Mouse (Mus musculus) splenic B cell, adult 2 months (primary cell): ENCODE measurements around the gene Relb.
A peak's percentile ranks its signal among the peaks of the same experiment; 100 is the strongest.

Experiments used
- DNase-seq: peaks from one replicate; pipeline ENCODE4 v3.0.0-alpha.2; 2011; ENCODE audit warnings: low read depth, low spot score
- H3K27me3 ChIP-seq: 2 replicates; pipeline ENCODE4 v1.6.1; 2012; ENCODE audit warnings: mild to moderate bottlenecking, low read length, moderate library complexity, mixed read lengths; ENCODE audit not compliant: control insufficient read depth, poor library complexity, insufficient read depth, severe bottlenecking
- H3K36me3 ChIP-seq: 2 replicates; pipeline ENCODE4 v1.6.1; 2012; ENCODE audit warnings: mild to moderate bottlenecking, low read length, moderate library complexity, mixed read lengths; ENCODE audit not compliant: control insufficient read depth, poor library complexity, insufficient read depth, severe bottlenecking

The Relb gene

GRCm38 (mm10) chr7:19579751-19580150 is 49.5 kb downstream of the Relb start:
- DNase-seq: no peak
- H3K36me3 ChIP-seq: peaks cover 3% of the 10 kb centered on the region; the same call in 1 of the 2 replicates
- H3K27me3 ChIP-seq: no peaks in the 10 kb centered on the region

DNA sequence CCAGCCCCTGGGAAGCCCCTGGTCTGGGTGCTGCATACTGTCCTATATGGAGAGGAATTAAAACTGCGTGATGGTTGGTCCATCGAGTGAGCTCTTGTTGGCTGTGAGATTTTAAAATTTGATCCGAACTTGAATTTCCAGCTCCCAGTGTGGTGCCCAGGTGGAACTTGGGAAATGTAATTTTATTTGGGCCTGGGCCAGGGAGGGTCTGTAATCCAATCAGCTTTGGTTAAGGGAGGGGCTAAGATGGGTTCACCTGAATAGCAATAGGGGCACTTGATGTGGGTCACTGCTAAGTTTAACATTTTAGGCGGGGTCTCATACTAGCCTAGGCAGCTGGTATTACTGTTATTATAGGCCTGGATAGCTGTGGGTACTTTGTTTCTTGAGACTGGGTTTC is 50.8 kb downstream of the Relb start:
- no peaks in the 10 kb centered on the region for H3K27me3 ChIP-seq
- DNase-seq: no peak
- no peaks in the 10 kb centered on the region; the same call in 1 of the 2 replicates for H3K36me3 ChIP-seq

DNA sequence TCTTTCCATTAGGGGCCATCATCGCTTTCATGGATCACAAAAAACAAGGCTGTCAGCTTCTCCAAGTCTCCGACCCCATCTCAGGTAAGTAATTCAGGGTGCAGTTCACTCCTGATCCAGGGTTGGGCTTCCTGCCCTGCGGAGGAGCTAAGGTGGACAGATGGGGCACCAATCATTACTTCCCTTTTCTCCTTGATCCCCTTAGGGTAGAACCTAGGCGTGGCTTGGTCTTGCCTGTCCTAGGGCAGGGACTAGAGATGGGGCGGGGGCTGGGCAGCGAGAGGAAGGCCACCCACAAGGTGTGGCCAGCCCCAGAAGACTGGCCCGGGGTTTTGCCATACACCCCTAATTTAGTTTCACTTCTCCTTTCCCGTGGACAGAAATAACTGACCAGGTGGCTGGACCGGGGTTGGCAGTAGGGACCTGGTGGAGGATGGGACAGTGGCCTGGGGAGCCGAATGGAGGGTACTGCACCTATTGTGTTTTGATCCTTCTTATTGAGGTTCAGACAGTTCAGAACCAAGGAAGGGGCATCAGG is 51.3 kb downstream of the Relb start:
- peak; percentile 79 for DNase-seq
- no peaks in the 10 kb centered on the region; the same call in 1 of the 2 replicates for H3K36me3 ChIP-seq
- H3K27me3 ChIP-seq: no peaks in the 10 kb centered on the region

GRCm38 (mm10) chr7:19577141-19577852 is 51.9 kb downstream of the Relb start, which contains the start of the genes Zfp296 and Gemin7:
Gene Zfp296 (plus strand): TSS chr7:19577287.
Gene Gemin7 (minus strand): TSS chr7:19577595.
- H3K36me3 ChIP-seq: no peaks in the 10 kb centered on the region; the same call in 1 of the 2 replicates
- peak; percentile 78 for DNase-seq
- H3K27me3 ChIP-seq: no peaks in the 10 kb centered on the region

DNA sequence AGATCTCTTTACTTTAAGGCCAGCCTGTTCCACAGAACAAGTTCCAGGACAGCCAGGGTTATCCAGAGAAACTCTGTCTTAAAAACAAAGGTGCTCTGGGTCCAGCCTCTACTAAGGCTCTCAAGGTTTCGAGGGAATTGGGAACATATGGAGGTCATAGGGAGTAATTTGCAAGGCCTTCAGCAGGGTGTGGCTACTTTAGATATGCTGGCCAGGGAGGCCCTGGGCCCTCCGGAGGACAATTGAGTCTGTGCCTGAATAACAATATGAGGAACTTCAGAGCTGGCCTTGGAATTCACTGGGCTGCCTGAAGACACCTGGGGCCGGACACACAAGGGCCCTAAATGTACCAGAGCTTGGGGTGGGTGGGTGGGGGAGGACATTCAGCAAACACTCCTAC is 53.7 kb downstream of the Relb start:
- Histone ChIP-seq H3K27me3 (no peaks in the 10 kb centered on the region), H3K36me3 (no peaks in the 10 kb centered on the region; the same call in 1 of the 2 replicates)
- no peak for DNase-seq

DNA sequence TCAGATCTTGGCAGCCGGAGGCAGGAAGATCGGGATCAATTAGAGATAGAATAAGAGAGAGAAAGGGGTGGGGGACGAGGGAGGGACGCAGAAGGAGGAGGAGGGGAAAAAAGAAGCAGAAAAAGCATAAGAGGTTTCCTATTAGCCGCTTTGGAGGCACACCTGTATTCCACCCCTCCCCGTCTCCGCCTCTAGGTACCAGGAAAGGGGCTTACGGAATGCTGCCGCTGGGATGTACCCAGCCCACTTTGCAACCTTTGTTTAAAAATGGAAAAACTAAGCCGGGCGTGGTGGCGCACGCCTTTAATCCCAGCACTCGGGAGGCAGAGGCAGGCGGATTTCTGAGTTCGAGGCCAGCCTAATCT is 55.5 kb downstream of the Relb start:
- Histone ChIP-seq H3K36me3 (peaks cover under 1% of the 10 kb centered on the region; the same call in 1 of the 2 replicates), H3K27me3 (no peaks in the 10 kb centered on the region)
- DNase-seq: no peak

DNA sequence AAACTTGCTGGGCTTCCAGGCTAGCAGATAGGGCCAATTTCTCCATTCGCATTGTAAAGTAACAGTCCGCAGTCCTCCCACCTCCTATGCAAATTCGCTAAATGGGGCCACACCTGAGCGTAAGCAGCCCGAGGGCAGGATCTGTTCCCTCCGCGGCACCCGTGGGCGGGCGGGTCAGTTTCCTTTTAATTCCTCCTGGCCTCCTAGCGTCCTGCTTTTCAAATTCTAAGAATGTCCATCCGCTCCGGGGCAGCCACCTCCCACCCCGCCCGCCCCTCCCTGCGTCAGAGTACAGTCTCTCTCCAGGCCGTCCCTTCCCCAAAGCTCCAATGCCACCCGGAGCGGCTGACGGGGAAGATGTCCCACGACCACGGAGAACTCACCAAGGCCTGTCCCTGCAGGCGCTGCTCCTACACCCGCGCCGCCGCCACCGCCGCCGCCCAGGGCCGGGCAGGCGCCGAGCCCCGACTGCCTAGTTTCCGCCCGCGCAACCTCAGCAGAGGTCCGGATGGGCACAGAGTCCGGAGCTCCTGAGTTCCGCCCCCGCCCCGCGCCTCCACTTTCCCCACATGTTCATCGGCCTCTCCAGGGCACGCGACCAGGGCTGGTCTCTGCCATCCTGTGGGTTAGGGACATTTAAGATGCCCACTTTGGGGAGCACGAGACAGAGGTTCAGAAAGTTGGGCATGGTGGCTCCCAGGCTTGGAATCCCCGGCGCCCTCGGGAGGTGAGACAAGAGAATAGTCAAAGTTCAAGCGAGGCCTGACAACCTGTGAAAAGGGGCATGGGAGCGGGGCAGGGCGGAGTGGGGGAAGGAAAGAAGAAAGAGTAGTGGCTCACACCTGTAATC is 56.1 kb downstream of the Relb start:
- Histone ChIP-seq H3K27me3 (no peaks in the 10 kb centered on the region), H3K36me3 (peaks cover 2% of the 10 kb centered on the region; the same call in 1 of the 2 replicates)
- peak; percentile 85 for DNase-seq

- DNase-seq: no peak
- no peaks in the 10 kb centered on the region for H3K27me3 ChIP-seq
- H3K36me3 ChIP-seq: peaks cover 5% of the 10 kb centered on the region
These were observed 59.6 kb downstream of the Relb start for GRCm38 (mm10) chr7:19569647-19570046.

- no peak for DNase-seq
- no peaks in the 10 kb centered on the region for H3K27me3 ChIP-seq
- peaks cover 8% of the 10 kb centered on the region for H3K36me3 ChIP-seq
These were observed 61.8 kb downstream of the Relb start for GRCm38 (mm10) chr7:19567426-19567825.

DNA sequence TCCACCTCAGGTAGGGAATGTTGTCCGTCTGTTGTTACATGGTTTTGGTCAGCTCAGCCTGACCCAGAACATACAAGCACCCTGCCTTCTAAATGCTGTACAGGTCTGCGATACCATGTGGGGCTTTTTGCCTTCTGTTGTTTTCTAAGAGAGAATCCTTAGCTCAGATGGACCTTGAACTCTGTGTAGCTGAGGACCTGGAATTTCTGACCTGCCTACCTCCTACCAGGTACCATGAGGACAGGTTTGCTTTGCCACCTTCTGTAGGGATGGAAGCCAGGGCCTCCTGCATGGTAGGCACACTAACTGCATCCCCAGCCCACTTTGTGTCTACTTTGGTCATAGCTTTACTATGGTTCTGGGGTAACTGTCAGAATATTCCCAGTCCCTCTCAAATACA is 63.4 kb downstream of the Relb start:
- DNase-seq: no peak
- Histone ChIP-seq H3K27me3 (no peaks in the 10 kb centered on the region), H3K36me3 (peaks cover 8% of the 10 kb centered on the region)

GRCm38 (mm10) chr7:19564455-19564854 is 64.8 kb downstream of the Relb start:
- Histone ChIP-seq H3K27me3 (no peaks in the 10 kb centered on the region), H3K36me3 (peaks cover 8% of the 10 kb centered on the region)
- peak; percentile 52 for DNase-seq

DNA sequence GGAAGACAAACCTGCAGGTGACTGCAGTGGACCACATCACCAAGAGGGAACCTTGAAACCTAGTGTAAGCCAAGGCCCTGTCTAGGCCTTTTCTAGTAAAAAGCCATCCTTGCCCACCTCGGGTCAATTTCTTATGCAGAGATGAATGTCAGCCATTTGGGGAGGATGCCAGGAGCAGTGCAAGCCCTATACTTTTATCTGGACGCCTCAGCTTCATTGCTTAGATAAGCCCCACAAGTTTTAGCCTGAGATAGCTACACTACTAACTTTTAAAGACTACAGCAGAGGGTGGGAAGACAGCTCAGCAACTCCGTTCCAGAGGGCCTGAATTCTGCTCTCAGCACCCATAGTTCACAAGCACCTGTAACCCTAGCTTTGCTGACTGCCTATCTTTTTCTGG is 65.4 kb downstream of the Relb start:
- DNase-seq: no peak
- no peaks in the 10 kb centered on the region for H3K27me3 ChIP-seq

GRCm38 (mm10) chr7:19562643-19563410 is 66.4 kb downstream of the Relb start, which contains the start of gene Ppp1r37:
Gene Ppp1r37 (minus strand): TSS chr7:19563076.
- H3K36me3 ChIP-seq: peaks cover 6% of the 10 kb centered on the region
- no peak for DNase-seq
- no peaks in the 10 kb centered on the region for H3K27me3 ChIP-seq

More for the DNA sequence above, 65.4 kb downstream of the Relb start:
- H3K36me3 ChIP-seq: peaks cover 8% of the 10 kb centered on the region
